In genomic region chr11:90425207-90425525, GRCm38 (mm10) we compare ENCODE assay signal across 21 mouse cellular contexts. TPM values are rescaled to one million over a fixed set of nuclear protein-coding genes. Genes with fewer than 3 reads are reported as not detected.
DNase-seq lines count a peak whose midpoint lies in the region; ATAC-seq and TF ChIP-seq lines count a peak whose summit lies in the region.
"Had no signal": no experiment of that assay in that cellular context is flagged by ENCODE, and none has a peak within 500 bp of the region (broad histone marks: within the 10 kb centered on the region; RNA-seq: fewer than 3 reads in every experiment).

No protein-coding gene starts in this region.

- WGBS in embryonic facial prominence, embryonic 15.5 days: 73% methylated on average over 4 of the region's 4 CpGs

- H3K4me1 ChIP-seq in embryonic facial prominence, embryonic 15.5 days: peaks cover 14% of the 10 kb centered on the region
- H3K4me1 ChIP-seq: forebrain, embryonic 15.5 days had no signal

- no peaks in the 10 kb centered on the region for H3K9me3 ChIP-seq in embryonic facial prominence, embryonic 15.5 days (replicated peaks)
- H3K9me3 ChIP-seq: forebrain, embryonic 15.5 days; hindbrain, embryonic 13.5 days had no signal

- no peaks in the 10 kb centered on the region for H3K36me3 ChIP-seq in embryonic facial prominence, embryonic 15.5 days
- H3K36me3 ChIP-seq: forebrain, embryonic 15.5 days; hindbrain, embryonic 13.5 days had no signal

- TF ChIP-seq POLR2A in brain, embryonic 14.5 days (IDR thresholded peaks at IDR 0.05; ENCODE audit: borderline replicate concordance, extremely low read depth, insufficient read depth, insufficient read length, poor library complexity, severe bottlenecking): no peak

- no peaks in the 10 kb centered on the region for H3K27me3 ChIP-seq in embryonic facial prominence, embryonic 15.5 days
- H3K27me3 ChIP-seq: forebrain, embryonic 15.5 days had no signal

- no peak overlapping the region for H3K9ac ChIP-seq in embryonic facial prominence, embryonic 15.5 days
- H3K9ac ChIP-seq: forebrain, embryonic 15.5 days; hindbrain, embryonic 13.5 days had no signal

- H3K4me3 ChIP-seq in embryonic facial prominence, embryonic 15.5 days (replicated peaks): no peak overlapping the region
- H3K4me3 ChIP-seq: forebrain, embryonic 15.5 days; heart, adult 2 months; hindbrain, embryonic 13.5 days had no signal

- intact Hi-C loops in left cerebral cortex, postnatal 4 days (cut with DNase I): no loop called here
- intact Hi-C loops in left cerebral cortex, postnatal 36 days (cut with DNase I): no loop called here

- H3K27ac ChIP-seq in embryonic facial prominence, embryonic 15.5 days (replicated peaks): peak overlapping the region; percentile 90; the same call in 1 of the 2 replicates
- H3K27ac ChIP-seq: forebrain, embryonic 15.5 days; heart, adult 2 months; hindbrain, embryonic 13.5 days had no signal

- H3K4me2 ChIP-seq in embryonic facial prominence, embryonic 15.5 days (replicated peaks): no peak overlapping the region
- H3K4me2 ChIP-seq: forebrain, embryonic 15.5 days; heart, embryonic 11.5 days; hindbrain, embryonic 13.5 days had no signal

- DNase-seq in cerebellum, postnatal 10 days: peak; percentile 58
- no peak for DNase-seq in cerebellum, adult 18-20 months
- DNase-seq in left cerebral cortex, postnatal 4 days: peak; percentile 24
- DNase-seq in left cerebral cortex, postnatal 36 days (ENCODE audit: low spot score in 2 of 2): no peak
- DNase-seq in brain, embryonic 14.5 days (ENCODE audit: low read depth): peak; percentile 10
- no peak for DNase-seq in embryo, embryonic 10 days (ENCODE audit: low spot score)
- DNase-seq in adrenal gland, postnatal 14 days: no peak
- DNase-seq: adrenal gland, postnatal 10 days; cerebellum, adult 2 months; cerebellum, adult 9-11 months; gastrocnemius, postnatal 10 days; gastrocnemius, postnatal 36 days; heart, adult 2 months; kidney, adult 18-20 months had no signal

- no peak for ATAC-seq in embryonic facial prominence, embryonic 15.5 days (ENCODE audit: insufficient number of reproducible peaks, low FRiP score, low TSS enrichment, low read depth)
- ATAC-seq: forebrain, embryonic 15.5 days; inflammation-experienced regulatory T-cells, adult 6 months; intestine, embryonic 16.5 days; Patski had no signal

- TF ChIP-seq CTCF in brain, embryonic 14.5 days (IDR thresholded peaks at IDR 0.05; ENCODE audit: borderline replicate concordance, extremely low read depth, insufficient read depth, insufficient read length): no peak

RNA-seq across cellular contexts. Expression of gene Hlf, which starts 34.5 kb away (rescaled TPM):
- 10 to 100 TPM; 24.6 to 26.3 TPM for total RNA-seq in left cerebral cortex, postnatal 4 days (2021)
- total RNA-seq in left cerebral cortex, postnatal 36 days (2021): 100 to 1,000 TPM; 134 to 138 TPM
- 4.1 and 6.3 TPM in 2 replicates for polyA plus RNA-seq in brain, embryonic 14.5 days (2012; rRNA removed)
- polyA plus RNA-seq in embryonic facial prominence, embryonic 15.5 days (2015; fragmentation: Nextera tagmentation; extraction: Ambion mirVana): 10.0 and 10.4 TPM in 2 replicates
- total RNA-seq in adrenal gland, postnatal 14 days (2021): 28.2 and 29.1 TPM in 2 replicates

Comparison
In these comparisons a context has a peak if more than half of its experiments do, and no peak if none do; other contexts are left out.
1. DNase-seq: peak in cerebellum, postnatal 10 days (2 of 2), left cerebral cortex, postnatal 4 days (single experiment) and brain, embryonic 14.5 days (single experiment); none in cerebellum, adult 18-20 months (0 of 2), left cerebral cortex, postnatal 36 days (0 of 2), embryo, embryonic 10 days (single experiment) and adrenal gland, postnatal 14 days (single experiment).